Mouse (Mus musculus): ENCODE data around the gene App.

The App gene

DNA sequence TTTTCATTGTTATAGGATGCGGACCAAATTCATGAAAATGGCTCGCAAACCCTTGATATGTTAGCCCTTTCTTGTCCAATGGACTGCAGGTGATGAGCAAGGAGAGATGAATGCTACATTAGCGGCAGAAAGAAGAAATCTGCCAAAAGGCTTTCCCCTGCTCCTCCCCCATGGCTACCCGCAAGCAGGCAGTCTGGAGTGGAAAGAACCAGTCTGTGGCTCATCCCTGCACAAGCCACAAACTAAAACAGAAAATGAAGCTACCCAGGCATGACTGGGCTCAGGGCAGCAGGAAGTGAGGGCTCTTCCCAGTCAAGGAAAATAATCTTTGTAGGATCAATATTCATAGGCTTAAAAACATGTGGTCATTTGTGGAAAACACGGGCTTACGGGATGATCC is 54.6 kb downstream of the App start:
- no peak for DNase-seq (ENCODE audit: low read depth)

DNA sequence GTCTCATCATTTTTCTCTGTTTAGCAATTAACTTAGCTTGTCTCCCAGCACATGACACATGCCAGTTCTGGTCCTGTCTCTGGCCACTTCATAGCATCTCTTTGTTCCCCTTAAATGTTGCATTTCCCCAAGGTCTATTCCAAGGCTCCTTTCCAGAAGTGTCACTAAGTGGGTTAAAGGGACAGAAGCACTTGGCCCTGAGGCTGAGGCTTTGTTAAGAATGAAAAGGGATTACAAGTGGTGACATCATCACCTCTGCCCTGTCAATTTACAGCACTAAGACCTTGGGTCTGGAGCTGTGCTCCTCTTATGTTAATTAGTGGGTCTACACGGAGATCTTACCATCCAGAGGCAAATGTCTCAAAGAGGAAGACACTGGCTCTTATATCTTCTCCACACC is 56.0 kb downstream of the App start:
- no peak for DNase-seq (ENCODE audit: low read depth)

DNA sequence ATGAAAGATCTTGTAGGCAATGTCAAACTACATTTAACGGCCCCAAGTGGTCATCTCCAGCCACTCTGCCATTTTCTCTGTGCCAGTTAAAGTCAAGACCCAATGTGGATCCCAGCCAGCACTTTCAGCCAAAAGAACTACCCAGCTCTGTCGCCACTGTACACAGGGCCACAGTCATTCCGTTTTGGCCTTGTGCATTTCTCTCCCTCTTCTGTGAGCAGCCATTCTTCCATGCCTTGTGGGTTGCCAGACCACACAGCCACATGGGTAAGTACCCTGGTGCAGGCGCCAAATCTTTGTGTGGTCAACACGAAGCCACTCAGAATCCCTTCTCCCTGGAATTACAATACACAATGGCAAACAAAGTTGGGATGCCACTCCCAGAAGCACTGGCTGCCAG is 57.7 kb downstream of the App start:
- DNase-seq (ENCODE audit: low read depth) = no peak

GRCm38 (mm10) chr16:85114742-85115141 is 58.8 kb downstream of the App start:
- no peak for DNase-seq (ENCODE audit: low read depth)

DNA sequence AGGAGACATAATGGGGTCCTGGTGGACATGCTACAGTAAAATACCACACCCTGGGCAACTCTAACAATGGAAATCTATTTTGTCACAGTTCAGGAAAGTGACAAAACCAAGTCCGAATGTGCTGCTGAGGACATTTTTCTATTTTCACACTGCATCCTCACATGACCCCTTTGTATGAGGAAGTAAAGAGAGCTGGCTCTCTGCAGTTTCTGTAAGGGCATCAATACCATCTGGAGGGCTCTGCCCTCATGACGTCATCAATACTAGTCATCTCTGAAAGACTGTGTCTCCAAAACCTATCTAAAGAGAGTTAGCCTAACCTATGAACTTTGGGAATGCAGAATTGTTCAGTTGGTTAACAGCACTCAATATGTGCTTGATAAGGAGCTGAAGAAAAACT is 59.6 kb downstream of the App start:
- DNase-seq (ENCODE audit: low read depth) = no peak

- DNase-seq (ENCODE audit: low read depth) = no peak
These were observed 61.3 kb downstream of the App start for GRCm38 (mm10) chr16:85112254-85112653.

DNA sequence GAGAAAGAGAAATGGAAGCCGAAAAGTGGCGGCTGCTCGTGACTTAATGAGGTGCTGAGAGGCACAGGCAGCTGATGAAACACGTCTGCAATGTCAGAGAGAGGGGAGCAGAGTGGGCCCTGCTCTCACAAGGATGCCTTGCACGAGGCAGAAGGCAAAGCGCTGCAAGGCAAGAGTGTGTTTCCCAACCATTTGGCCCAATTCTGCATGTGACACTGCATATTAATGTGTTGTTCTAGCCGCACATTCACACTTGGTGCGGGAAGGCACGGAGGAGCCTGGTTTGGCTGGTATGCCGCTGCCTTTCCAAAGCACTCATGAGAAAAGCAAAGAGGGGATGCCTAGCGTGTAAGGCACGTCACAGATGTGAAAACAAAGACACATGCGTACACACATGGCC is 63.1 kb downstream of the App start:
- no peak for DNase-seq (ENCODE audit: low read depth)

- DNase-seq (ENCODE audit: low read depth) = no peak
These were observed 65.1 kb downstream of the App start for GRCm38 (mm10) chr16:85108486-85108885.

GRCm38 (mm10) chr16:85106644-85107323 is 66.8 kb downstream of the App start:
- no peak for DNase-seq (ENCODE audit: low read depth)

- no peak for DNase-seq (ENCODE audit: low read depth)
These were observed 68.0 kb downstream of the App start for GRCm38 (mm10) chr16:85105603-85106002.

GRCm38 (mm10) chr16:85103116-85103787 is 70.3 kb downstream of the App start:
- DNase-seq (ENCODE audit: low read depth) = no peak

DNA sequence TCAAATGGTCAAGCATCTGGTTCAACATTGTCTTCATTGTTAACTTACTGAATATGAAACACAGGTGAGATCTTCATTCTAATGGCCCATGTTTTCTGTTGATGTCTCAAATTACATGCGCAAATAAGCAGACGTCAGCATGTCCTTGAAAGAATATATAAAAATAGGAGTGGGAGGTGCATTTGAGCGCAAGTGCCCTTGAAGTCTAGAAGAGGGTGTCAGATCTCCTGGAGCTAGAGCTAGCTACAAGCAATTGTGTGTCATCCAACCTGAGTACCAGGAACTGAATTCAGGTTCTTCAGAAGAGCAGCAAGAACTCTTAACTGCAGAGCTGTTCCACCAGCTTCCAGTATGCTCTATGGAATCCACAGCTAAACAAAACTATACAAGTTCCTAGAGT is 72.0 kb downstream of the App start:
- DNase-seq (ENCODE audit: low read depth) = no peak

- DNase-seq (ENCODE audit: low read depth) = no peak
These were observed 72.8 kb downstream of the App start for GRCm38 (mm10) chr16:85100806-85101205.

- no peak for DNase-seq (ENCODE audit: low read depth)
These were observed 74.1 kb downstream of the App start for GRCm38 (mm10) chr16:85099487-85099886.

DNA sequence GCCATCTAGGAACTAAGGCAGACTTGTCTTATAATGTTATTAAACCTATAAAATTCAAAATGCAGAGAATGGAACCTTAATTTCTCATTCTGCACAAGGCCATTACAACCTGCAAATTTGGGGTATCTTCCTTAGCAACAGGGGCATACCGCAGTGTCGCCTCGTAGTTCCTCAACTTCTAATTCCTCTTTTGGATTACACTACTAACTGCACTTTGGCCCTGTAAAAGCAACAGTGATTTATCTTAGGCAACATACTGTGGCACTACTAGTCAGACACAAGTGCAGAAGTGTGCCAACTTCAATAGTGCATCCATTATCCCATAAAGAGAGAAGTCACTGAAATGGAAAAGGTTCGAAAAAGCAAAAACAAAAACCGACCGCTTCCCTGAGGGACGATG is 74.5 kb downstream of the App start:
- no peak for DNase-seq (ENCODE audit: low read depth)

DNA sequence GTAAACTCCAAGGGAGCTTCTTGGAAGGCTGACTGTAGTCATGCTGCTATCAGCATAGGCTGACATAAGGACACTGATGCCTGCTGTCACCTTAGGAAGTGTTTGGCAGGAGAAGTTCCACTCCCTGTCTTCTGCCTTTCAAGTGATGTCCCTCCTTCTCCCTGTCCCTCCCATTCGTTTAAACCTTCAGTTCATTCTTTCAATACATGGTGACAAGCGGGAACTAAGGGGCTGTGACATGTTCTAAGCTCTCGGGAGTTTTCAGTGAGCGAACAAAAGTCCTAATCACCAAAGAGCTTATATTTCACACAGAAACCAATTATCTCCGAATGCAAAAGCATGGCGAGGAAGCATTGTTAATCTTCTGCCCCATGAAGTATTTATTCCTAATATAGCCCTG is 77.2 kb downstream of the App start:
- DNase-seq (ENCODE audit: low read depth) = no peak

GRCm38 (mm10) chr16:85095923-85096322 is 77.6 kb downstream of the App start:
- no peak for DNase-seq (ENCODE audit: low read depth)

DNA sequence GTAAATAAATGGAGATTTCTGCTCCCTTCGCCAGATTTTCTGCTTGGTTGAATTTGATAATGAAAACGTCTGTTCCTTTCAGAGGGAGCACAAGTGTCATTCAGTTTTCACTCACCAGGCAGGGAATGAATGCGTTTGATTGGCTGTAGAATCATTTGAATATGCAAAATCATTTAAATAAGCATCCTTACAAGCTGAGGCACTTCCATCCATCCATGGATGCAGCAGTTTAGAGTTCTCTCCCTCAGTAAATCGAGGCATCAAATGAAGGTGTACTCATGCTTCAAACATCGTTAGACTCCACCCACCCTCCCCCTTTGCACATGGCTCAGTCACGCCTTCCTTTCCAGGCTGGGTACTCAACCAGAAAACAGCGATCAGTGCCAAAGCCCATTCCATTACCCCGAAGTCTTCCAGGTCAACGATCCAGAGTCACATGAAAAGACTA is 80.9 kb downstream of the App start:
- no peak for DNase-seq (ENCODE audit: low read depth)

- no peak for DNase-seq (ENCODE audit: low read depth)
These were observed 81.4 kb downstream of the App start for GRCm38 (mm10) chr16:85092183-85092582.

- no peak for DNase-seq (ENCODE audit: low read depth)
These were observed 82.6 kb downstream of the App start for GRCm38 (mm10) chr16:85090992-85091391.

DNA sequence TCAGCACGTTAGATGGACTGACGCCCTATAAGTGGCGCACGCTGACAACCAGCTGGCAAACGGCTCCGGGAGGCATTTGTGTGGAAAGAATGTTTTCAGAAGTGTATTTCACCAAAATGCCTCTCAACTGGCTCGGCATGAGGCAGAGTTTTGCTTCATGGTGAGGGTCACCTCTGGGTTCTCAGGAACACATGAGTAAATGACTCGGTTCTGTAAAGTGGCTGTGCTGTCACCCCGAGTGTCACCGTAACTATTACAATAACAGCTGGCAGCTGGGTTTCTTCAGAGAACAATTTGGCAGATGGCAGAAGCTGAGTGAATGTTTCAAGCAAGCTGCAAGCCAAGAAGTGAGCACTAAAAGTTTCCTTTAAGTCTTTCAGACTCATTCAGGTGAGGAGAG is 85.4 kb downstream of the App start:
- DNase-seq (ENCODE audit: low read depth) = no peak

DNA sequence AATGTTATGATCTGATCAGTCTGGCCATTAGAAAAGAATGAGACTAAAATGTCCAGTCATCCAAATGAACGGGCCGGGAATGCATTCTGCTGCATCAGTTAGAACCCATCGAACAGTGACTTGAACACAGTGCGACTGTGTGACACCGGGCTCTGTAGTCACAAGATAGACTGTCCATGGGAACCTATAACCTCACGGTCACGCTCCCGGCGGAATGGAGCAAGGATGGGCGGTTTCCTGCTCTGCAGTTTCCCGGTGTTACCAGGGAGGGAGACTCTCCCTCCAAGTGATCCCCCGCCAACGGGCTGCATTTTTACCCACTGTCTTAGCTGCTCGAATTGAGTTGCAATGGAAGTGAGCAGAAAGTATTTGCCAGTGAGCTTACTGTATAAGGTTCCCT is 87.3 kb downstream of the App start:
- DNase-seq (ENCODE audit: low read depth) = no peak

DNA sequence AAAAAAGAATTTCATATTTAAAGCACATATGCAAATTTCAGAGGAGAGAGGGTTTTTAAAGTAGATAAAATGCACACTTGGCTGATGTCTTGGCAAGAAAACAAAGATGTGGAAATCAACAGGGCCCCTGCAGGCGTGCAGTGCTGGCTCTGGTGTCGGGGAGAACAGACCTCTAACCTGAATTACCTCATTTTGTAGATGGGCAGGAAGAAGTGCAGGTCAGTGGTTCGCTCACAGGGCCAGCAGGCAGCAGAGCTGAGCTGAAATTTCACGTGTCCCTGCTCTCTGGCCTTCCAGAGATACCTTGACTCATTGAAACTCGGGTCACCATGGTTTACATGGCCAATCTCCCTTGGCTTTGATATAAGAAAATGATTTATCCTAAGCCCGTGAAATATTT is 87.7 kb downstream of the App start:
- DNase-seq (ENCODE audit: low read depth) = no peak

DNA sequence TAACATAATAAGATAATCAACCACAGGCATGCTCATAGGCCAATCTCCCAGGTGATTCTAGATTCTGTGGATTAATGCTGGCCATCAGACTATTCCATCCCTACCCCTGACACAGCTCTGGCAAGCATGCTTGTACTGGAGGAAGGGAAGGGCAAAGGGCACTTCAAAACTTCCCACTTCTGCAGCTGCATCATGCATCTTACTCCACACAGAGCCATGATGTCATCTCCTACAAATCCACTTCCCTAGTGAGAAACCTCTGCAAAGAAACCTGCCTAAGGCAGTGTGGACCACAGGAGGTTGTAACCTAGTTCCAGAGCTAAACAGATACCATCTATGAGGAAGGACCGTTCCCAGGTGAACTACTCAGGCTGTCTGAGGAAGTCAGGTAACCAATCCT is 89.4 kb downstream of the App start:
- no peak for DNase-seq (ENCODE audit: low read depth)
